Mouse (Mus musculus) bone marrow macrophage, adult 2 months (primary cell): ENCODE results near the gene 1110065P20Rik.

Experiments
- CTCF ChIP-seq: IDR thresholded peaks from 2 replicates; pipeline ENCODE4 v1.5.1; 2012; ENCODE audit warnings: low read depth, mild to moderate bottlenecking, low read length, moderate library complexity
- POLR2A ChIP-seq: IDR thresholded peaks from 2 replicates; pipeline ENCODE4 v1.6.1; 2012; ENCODE audit warnings: mild to moderate bottlenecking, low read depth, low read length, borderline replicate concordance

DNA sequence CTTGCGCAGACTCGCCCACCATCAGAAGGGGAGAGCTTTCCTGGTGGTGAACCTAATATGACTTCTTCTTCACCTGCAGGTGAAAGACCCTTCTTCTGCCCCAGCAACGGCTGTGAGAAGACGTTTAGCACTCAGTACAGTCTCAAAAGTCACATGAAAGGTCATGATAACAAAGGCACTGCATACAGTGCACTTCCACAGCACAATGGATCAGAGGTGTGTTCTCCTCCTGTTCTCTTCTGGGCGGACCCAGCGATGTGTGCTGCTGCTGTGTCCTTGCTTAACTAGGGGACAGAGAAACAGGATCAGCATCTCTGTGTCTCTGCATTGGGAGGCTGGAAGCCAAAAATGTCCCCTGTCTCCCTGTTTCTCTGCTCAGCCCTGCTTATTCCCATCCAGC is 26.0 kb downstream of the 1110065P20Rik start:
- TF ChIP-seq CTCF (no peak), POLR2A (no peak)
